Mouse (Mus musculus) retina, adult 2 months (tissue): ENCODE measurements at regions not wholly inside any gene's neighbourhood (a gene's known extent, or its start where the extent isn't known, plus 50 kb on each side); places are given as distances from the start of the nearest gene placed in this dataset.

Experiments
- DNase-seq: peaks from one replicate; pipeline ENCODE4 v3.0.0-alpha.2; 2012; ENCODE audit warnings: low read depth, low spot score

DNA sequence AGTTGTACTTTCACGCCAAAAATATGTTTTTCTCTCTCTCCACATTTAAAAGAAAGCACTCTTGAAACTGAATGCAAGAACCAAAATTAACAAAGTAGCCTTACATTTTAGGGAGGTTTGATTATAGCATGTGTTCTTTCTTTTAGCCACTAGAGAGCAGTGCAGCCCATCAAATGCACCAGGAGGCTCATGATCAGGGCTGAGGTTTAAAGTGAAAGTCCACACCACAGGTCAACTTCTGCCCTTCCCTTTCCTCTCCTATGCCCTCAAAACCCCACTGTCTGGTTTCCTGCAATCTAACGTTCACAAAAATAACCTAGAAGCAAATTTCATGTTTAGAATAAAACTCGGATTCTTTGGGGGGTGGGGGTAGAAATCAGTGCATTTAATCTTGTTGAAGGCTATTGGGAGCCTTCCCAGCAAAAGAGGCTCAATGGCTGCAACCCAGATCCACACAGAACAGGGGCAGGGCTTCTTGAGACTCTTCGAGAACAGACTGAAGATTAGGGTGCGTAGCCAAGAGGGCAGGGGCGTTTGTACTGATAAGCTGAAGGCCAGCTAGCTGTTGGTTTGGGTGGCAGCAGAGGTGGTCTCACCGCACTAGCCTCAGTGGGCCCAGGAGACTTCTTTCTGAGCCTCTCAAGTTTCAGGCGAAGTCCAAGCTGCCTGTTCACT is 59.3 kb upstream of the Zfp770 start:
- DNase-seq: peak; percentile 56

GRCm38 (mm10) chr2:114259539-114259938 is 58.3 kb upstream of the Zfp770 start:
- no peak for DNase-seq
